Mouse (Mus musculus): ENCODE data around the gene Map7d3.
A peak's percentile ranks its signal among the peaks of the same experiment; 100 is the strongest.

Map7d3 gene

GRCm38 (mm10) chrX:56821765-56822603 is at the start of gene Map7d3:
Map7d3 (minus strand) TSS chrX:56822326.
- no peak for DNase-seq

DNA sequence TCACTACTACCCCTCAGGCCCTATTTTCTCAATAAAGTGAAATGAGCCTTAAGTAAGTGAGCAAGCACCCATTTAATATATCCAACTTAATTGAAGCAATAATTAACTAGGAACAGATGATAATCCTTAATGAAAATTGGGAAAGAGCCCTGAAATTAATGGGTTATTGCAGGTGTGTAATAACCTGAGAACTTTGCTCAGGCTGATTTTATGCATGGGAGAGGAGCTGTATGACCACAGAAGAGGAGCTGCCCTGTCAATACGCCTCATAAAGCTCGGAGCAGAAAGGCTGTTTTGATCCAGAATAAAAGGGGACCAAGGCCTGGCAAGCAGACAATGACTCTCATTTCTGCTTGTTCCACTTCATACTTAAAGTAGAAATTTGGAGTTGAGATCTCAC is 47.7 kb upstream of the Map7d3 start, which contains the start of gene Adgrg4:
Gene Adgrg4 (plus strand): TSS at position 301 of the 400 bp plus-strand sequence.
- no peak for DNase-seq

DNA sequence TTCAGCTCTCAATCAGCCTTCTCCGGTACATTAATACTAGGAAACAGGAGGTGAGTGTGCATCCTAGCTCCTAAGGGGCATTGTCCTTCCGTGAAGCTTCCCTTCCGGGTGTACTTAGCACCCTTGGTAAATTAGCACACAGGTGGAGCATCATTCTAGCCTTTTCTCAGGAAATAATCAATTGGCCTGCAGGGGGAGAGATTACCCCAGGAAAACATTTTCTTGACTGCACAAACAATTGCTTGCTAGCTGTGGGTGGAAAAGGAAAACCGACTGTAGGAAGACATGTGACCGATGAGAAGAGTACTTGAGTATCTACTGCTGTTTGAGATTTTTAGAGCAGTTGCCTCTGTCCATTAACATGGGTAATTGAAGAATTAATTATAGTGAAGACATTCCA is 19.1 kb upstream of the Map7d3 start:
- no peak for DNase-seq

GRCm38 (mm10) chrX:56839369-56839768 is 17.2 kb upstream of the Map7d3 start:
- peak; percentile 18 to 44 for DNase-seq

- no peak for DNase-seq
Observed at GRCm38 (mm10) chrX:56835842-56836241, 13.7 kb upstream of the Map7d3 start.

- no peak for DNase-seq
Observed at GRCm38 (mm10) chrX:56827492-56827891, 5.4 kb upstream of the Map7d3 start.

GRCm38 (mm10) chrX:56791268-56791667 is 30.9 kb downstream of the Map7d3 start:
- peak; percentile 67 to 71 for DNase-seq

GRCm38 (mm10) chrX:56790591-56790990 is 31.5 kb downstream of the Map7d3 start:
- DNase-seq: no peak

DNA sequence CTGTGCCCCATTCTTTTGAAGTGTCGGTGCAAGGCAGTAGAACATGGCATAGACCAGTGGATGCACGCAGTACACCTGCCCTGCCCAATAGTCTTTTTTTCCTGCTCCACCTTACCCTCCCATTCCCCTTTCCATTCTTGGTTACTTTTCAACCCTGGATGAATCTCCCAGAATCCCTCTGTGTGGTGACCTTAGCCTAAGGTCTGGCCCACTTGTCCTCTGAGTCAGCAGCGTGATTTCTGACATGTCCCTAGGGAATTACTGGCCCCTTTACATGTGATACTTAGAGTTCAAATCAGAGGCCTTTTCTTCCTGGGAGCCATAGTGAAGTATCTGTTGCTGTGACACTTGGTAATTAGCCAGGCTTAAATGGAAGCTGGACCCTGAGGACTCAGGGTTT is 34.6 kb downstream of the Map7d3 start:
- no peak for DNase-seq

GRCm38 (mm10) chrX:56786281-56787061 is 35.7 kb downstream of the Map7d3 start:
- no peak for DNase-seq

DNA sequence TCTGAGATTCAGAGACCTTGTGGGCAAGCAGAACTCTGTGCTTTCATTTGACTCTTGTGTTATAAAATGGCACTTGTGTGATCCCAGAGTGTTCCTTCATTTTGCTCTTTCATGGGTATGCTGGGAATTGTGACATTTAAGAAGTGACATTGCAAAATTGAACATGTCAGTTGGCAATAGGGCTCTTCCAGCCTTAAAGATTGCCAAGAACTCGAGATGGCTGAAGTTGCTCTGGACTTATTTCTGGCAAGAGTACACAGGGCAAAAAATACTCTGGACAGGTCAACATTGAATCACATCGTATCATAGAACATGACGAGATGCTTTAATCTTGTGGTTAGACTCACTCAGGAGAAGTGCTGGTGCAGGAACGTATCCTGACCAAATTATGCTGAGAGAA is 48.8 kb downstream of the Map7d3 start:
- no peak for DNase-seq

GRCm38 (mm10) chrX:56771751-56772150 is 50.4 kb downstream of the Map7d3 start:
- no peak for DNase-seq

- DNase-seq: no peak
Observed at GRCm38 (mm10) chrX:56769838-56770237, 52.3 kb downstream of the Map7d3 start.

- no peak for DNase-seq
Observed at GRCm38 (mm10) chrX:56760257-56760760, 61.8 kb downstream of the Map7d3 start.

DNA sequence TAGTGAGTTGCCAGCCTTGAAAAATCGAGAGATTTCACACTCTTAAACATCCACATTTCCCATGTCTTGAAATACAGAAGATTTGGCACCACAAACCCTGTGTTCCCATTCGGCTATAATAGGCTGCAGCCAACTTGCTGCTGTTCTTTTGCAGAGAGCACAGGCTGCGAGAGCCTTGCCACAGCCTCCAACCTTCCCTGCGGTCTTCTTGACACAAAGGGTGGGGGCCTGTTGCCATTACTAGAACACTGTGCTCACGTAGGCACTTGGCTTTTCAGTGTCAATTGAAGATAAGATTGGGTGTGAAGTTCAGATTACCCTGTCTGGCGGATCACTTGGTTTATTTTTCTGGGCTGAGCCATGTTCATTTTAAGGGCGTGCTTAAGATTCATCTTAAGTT is 65.8 kb downstream of the Map7d3 start:
- no peak for DNase-seq

DNA sequence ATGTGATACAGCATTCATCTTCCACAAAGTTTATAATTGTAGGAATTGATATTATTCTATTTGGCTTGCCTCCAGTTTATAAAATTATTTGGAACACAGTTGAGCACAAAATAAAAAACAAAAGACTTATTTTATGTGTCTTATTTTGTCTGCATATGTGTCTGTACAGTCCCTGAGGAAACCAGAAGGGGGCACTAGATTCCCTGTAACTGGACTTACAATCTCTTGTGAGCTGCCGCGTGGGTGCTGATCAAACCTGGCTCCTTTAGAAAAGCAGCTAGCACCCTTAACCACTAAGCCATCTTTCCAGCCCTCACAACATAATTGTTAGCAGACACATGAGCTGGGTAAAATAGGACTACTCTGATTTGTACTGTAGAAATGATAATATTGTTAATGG is 66.5 kb downstream of the Map7d3 start:
- DNase-seq: peak; percentile 37 to 40

- peak; percentile 55 to 67 for DNase-seq
Observed at GRCm38 (mm10) chrX:56753317-56754289, 68.5 kb downstream of the Map7d3 start.

DNA sequence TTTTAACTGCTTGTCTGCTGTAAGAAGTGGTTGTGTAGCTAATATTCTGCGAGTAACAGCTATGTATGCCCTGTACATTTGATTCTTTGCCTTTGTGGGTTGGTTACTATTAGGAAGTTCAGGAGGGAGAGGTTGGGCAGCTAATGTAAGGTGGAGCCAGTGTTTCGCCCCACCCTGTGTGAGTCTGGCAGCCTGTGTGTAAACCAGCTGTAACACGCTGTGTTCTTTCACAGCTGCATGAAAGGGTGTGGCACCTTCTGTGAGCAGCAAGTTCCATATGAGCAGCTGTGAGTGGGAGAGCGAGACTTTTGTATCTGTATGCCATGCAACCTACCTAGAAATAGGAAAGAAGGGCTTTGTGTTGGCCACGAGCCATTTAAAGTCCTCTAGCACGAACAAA is 70.0 kb downstream of the Map7d3 start:
- DNase-seq: no peak

GRCm38 (mm10) chrX:56751536-56751935 is 70.6 kb downstream of the Map7d3 start:
- no peak for DNase-seq
